Mouse (Mus musculus) CH12.LX (cell line): ENCODE results near the gene Atf3.

Source experiments
- CHD1 ChIP-seq: IDR thresholded peaks from 2 replicates; pipeline ENCODE4 v1.6.1; 2012; ENCODE audit warnings: low read depth, low read length, improper control_type of control experiment, inconsistent platforms
- CTCF ChIP-seq, 2 experiments: IDR thresholded peaks in 1 of 2; conservative IDR thresholded peaks in 1 of 2; 2 replicates each; pipeline ENCODE4 v1.5.1; 2011 to 2012; ENCODE audit warnings: low read depth in 2 of 2, low read length in 2 of 2, improper control_type of control experiment in 1 of 2, inconsistent platforms in 1 of 2, mild to moderate bottlenecking in 1 of 2, moderate library complexity in 1 of 2
- E2F4 ChIP-seq: IDR thresholded peaks from 2 replicates; pipeline ENCODE4 v1.6.1; 2011; ENCODE audit warnings: low read depth, low read length, improper control_type of control experiment; ENCODE audit not compliant: insufficient replicate concordance
- ETS1 ChIP-seq: conservative IDR thresholded peaks from 2 replicates; pipeline ENCODE4 v1.6.1; 2012; ENCODE audit warnings: low read depth, mild to moderate bottlenecking, inconsistent platforms, low read length, improper control_type of control experiment, moderate library complexity
- IRF4 ChIP-seq: IDR thresholded peaks from 2 replicates; pipeline ENCODE4 v1.6.1; 2014; ENCODE audit warnings: low read depth, mild to moderate bottlenecking, inconsistent platforms, low read length, improper control_type of control experiment
- MAFK ChIP-seq: IDR thresholded peaks from 2 replicates; pipeline ENCODE4 v1.6.1; 2011; ENCODE audit warnings: low read length, improper control_type of control experiment; ENCODE audit not compliant: insufficient replicate concordance
- MAX ChIP-seq: IDR thresholded peaks from 2 replicates; pipeline ENCODE4 v1.6.1; 2011; ENCODE audit warnings: low read length, improper control_type of control experiment
- MXI1 ChIP-seq: IDR thresholded peaks from 2 replicates; pipeline ENCODE4 v1.6.1; 2011; ENCODE audit warnings: mild to moderate bottlenecking, low read depth, low read length, improper control_type of control experiment
- NRF1 ChIP-seq: IDR thresholded peaks from 2 replicates; pipeline ENCODE4 v1.6.1; 2014; ENCODE audit warnings: low read depth, mild to moderate bottlenecking, inconsistent platforms, low read length, improper control_type of control experiment, moderate library complexity
- POLR2A ChIP-seq: IDR thresholded peaks from 2 replicates; pipeline ENCODE4 v1.6.1; 2011; ENCODE audit warnings: low read depth, mild to moderate bottlenecking, improper control_type of control experiment, low read length
- SIN3A ChIP-seq: IDR thresholded peaks from 2 replicates; pipeline ENCODE4 v1.6.1; 2012; ENCODE audit warnings: low read length, improper control_type of control experiment, inconsistent platforms
- TBP ChIP-seq: conservative IDR thresholded peaks from 2 replicates; pipeline ENCODE4 v1.6.1; 2011; ENCODE audit warnings: low read depth, low read length, improper control_type of control experiment

DNA sequence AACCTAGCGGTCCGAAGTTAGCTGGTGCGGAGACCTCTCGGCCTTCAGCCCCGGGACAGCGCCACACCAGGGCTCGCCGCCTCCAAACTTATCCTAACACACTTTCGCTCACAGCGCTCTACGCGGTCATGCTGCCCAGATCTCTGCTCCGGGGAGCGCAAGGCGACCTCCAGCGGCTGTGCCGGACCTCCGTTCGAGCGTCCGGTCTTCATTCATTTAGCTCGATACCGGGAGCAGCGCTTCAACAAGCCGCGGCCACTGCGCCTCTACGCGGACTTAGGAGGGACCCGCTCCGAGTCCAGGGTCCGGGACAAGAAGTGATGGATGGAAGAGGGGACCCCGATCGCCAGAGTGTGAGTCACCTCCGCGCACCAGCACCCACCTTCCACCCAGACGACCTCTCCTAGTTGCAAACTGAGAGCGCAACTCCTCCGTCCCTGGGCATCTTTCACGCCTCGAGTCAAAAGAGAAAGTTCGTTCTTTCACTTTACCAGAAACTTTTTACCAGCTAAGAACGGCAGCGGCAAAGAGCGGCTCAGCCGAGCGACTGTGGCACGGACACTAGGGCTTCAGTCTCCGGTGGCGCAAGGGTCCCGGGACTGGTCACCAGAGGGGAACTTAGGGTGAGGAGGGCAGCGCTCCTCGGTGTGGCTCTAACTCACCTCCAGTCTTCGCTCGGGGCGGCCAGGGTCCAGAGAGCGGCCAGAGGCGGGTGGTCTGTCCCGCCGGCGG lies 35.2 kb downstream of the Atf3 start:
- no peak for TF ChIP-seq E2F4
- peak; percentile 70 for TF ChIP-seq IRF4
- TF ChIP-seq MXI1, result peak; percentile 83
- TF ChIP-seq MAX, result peak; percentile 15; the same call in 1 of the 2 replicates
- TF ChIP-seq CTCF (conservative IDR thresholded peaks at IDR 0.05 in 1 of 2, IDR thresholded peaks at IDR 0.05 in 1 of 2; ENCODE audit: low read depth in 2 of 2, low read length in 2 of 2), result peak in 1 of 2 experiments; percentile 81; a peak in 2 of 4 replicates
- no peak; the same call in 1 of the 2 replicates for TF ChIP-seq CHD1
- TF ChIP-seq POLR2A, result no peak
- TF ChIP-seq TBP, result 0 out of 2 replicates have a peak, but pooled peaks have one; percentile 43
- 0 out of 2 replicates have a peak, but pooled peaks have one; percentile 21 for TF ChIP-seq ETS1
- 0 out of 2 replicates have a peak, but pooled peaks have one; percentile 31 for TF ChIP-seq NRF1
- no peak for TF ChIP-seq MAFK
- TF ChIP-seq SIN3A, result peak; percentile 76; the same call in 1 of the 2 replicates
